In the genomic region with DNA sequence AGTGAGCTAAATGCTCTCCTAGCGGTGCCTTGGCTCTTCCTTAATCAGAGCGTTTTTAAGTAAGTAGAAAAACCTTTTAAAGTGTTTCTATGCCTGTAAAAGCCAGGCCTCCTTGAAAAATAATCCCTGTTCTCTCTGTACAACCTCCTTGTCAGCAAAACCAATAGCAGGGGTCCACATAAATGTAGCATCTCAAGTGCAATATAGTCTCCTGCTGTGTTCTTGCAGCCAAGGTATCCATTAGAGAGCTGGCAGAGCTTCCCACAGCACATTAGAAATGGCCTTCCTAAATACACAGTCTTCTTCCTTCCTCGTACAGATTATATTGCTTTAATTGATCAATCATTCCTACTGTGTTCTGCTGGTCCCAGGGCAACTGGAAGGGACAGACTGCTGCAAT, we compare ENCODE assay signal across 16 mouse cellular contexts.
DNase-seq lines count a peak whose midpoint lies in the region; TF ChIP-seq lines count a peak whose summit lies in the region.
"Had no signal": no experiment of that assay in that cellular context is flagged by ENCODE, and none has a peak within 500 bp of the region (broad histone marks: within the 10 kb centered on the region; RNA-seq: fewer than 3 reads in every experiment).

No protein-coding gene starts in this region.

- no peak for TF ChIP-seq POLR2A in brain, embryonic 14.5 days (IDR thresholded peaks at IDR 0.05; ENCODE audit: borderline replicate concordance, extremely low read depth, insufficient read depth, insufficient read length, poor library complexity, severe bottlenecking)

- peak; percentile 25 for DNase-seq in heart, adult 11 months
- DNase-seq in heart, adult 9 months (ENCODE audit: low spot score in 2 of 2): no peak
- peak; percentile 10 for DNase-seq in brain, adult 2 months (ENCODE audit: low read depth, low spot score)
- DNase-seq in brain, embryonic 14.5 days (ENCODE audit: low read depth): peak; percentile 56
- no peak for DNase-seq in ovary, postnatal 10 days (ENCODE audit: low spot score)
- DNase-seq in liver: no peak
- DNase-seq: adrenal gland, adult 2 months; adrenal gland, postnatal 14 days; cerebellum, adult 18-20 months; cerebellum, adult 9-10 months; cerebellum, postnatal 14 days; gastrocnemius, adult 2 months; gastrocnemius, postnatal 14 days; heart, adult 18-20 months; heart, postnatal 14 days; heart, postnatal 4 days had no signal

- no peak for TF ChIP-seq CTCF in brain, embryonic 14.5 days (IDR thresholded peaks at IDR 0.05; ENCODE audit: borderline replicate concordance, extremely low read depth, insufficient read depth, insufficient read length)

Comparison
In these comparisons a context has a peak if more than half of its experiments do, and no peak if none do; other contexts are left out.
1. DNase-seq: peak in heart, adult 11 months (single experiment), brain, adult 2 months (single experiment) and brain, embryonic 14.5 days (single experiment); none in heart, adult 9 months (0 of 2), ovary, postnatal 10 days (single experiment) and liver (single experiment).